Mouse (Mus musculus): ENCODE results near the gene Ccdc120. TPM values are rescaled to one million over a fixed set of nuclear protein-coding genes. Genes with fewer than 3 reads are reported as not detected.
"Not testable (repeated sequence)": the region's sequence is repeated elsewhere in the genome, so short reads cannot be mapped to it uniquely, and the experiment has no call there.

The Ccdc120 gene
- polyA plus RNA-seq, 1 experiment from 2014 or later, result 14.1 TPM

DNA sequence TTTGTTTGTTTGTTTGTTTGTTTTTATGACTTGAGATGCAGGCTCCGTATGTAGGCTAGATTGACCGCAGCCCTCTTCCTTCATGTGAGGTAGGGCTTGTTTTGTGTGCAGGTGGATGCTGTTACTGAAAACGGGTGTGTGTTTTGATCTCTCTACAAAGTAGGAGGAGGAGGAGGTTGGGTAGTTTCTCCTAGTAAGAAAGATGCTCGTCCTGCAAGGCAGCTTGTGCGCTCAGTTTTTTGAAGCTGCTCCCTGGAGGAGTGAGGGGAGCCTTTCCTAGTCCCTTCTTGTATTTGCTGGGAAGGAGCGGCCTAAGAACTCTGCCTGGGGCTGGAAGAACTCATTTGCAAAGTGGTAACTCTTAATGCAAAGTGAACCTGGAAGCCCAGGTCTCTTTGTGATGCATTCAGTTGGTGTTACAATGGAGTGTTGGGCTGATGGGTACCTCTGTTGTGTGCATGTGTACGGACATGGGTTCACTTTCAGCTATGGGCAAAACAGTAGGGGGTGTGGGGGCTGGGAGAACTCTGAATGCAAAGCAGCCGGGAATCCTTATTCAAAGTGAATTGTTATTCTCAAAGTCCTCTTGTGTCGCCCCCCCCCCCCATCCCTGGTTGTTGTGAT lies 14.1 kb upstream of the Ccdc120 start:
- Histone ChIP-seq H3K36me3 (ENCODE audit: control insufficient read depth, insufficient read depth, low read length) (peaks cover 19% of the 10 kb centered on the region), H3K27ac (ENCODE audit: low read depth) (0 out of 2 replicates have a peak overlapping the region, but pooled peaks have one; percentile 33), H3K27me3 (replicated peaks; ENCODE audit: control insufficient read depth, insufficient read depth, low read length) (no peaks in the 10 kb centered on the region), H3K4me3 (ENCODE audit: low read depth, low read length) (peak overlapping the region; percentile 62; the same call in 1 of the 2 replicates), H3K4me2 (ENCODE audit: low read length) (peak overlapping the region; percentile 55), H3K4me1 (replicated peaks; ENCODE audit: control insufficient read depth, insufficient read depth, low read length) (no peaks in the 10 kb centered on the region), H3K9ac (ENCODE audit: low read length) (no peak overlapping the region), H3K9me3 (ENCODE audit: control insufficient read depth, low read length) (no peaks in the 10 kb centered on the region)
- WGBS, result 22% methylated on average over 9 of the region's 9 CpGs
- no peak for DNase-seq (ENCODE audit: low spot score)
- no peak for ATAC-seq (replicated peaks; ENCODE audit: low FRiP score, low TSS enrichment, low read depth)

GRCm38 (mm10) chrX:7763631-7764393 lies 13.1 kb upstream of the Ccdc120 start:
- Histone ChIP-seq H3K4me1 (replicated peaks; ENCODE audit: control insufficient read depth, insufficient read depth, low read length) (no peaks in the 10 kb centered on the region), H3K9me3 (ENCODE audit: control insufficient read depth, low read length) (no peaks in the 10 kb centered on the region), H3K27me3 (replicated peaks; ENCODE audit: control insufficient read depth, insufficient read depth, low read length) (no peaks in the 10 kb centered on the region), H3K4me3 (ENCODE audit: low read depth, low read length) (peak overlapping the region; percentile 62), H3K36me3 (ENCODE audit: control insufficient read depth, insufficient read depth, low read length) (peaks cover 14% of the 10 kb centered on the region), H3K4me2 (ENCODE audit: low read length) (peak overlapping the region; percentile 55), H3K9ac (ENCODE audit: low read length) (peak overlapping the region; percentile 55), H3K27ac (ENCODE audit: low read depth) (peak overlapping the region; percentile 69)
- DNase-seq (ENCODE audit: low spot score), result peak; percentile 64
- WGBS, result 13% methylated on average over 22 of the region's 22 CpGs
- ATAC-seq (replicated peaks; ENCODE audit: low FRiP score, low TSS enrichment, low read depth), result no peak

- Histone ChIP-seq H3K9ac (ENCODE audit: low read length) (peak overlapping the region; percentile 55), H3K4me1 (replicated peaks; ENCODE audit: control insufficient read depth, insufficient read depth, low read length) (no peaks in the 10 kb centered on the region), H3K36me3 (ENCODE audit: control insufficient read depth, insufficient read depth, low read length) (peaks cover 12% of the 10 kb centered on the region), H3K9me3 (ENCODE audit: control insufficient read depth, low read length) (no peaks in the 10 kb centered on the region), H3K4me2 (ENCODE audit: low read length) (peak overlapping the region; percentile 55), H3K4me3 (ENCODE audit: low read depth, low read length) (peak overlapping the region; percentile 62), H3K27me3 (replicated peaks; ENCODE audit: control insufficient read depth, insufficient read depth, low read length) (no peaks in the 10 kb centered on the region), H3K27ac (ENCODE audit: low read depth) (peak overlapping the region; percentile 69)
- DNase-seq (ENCODE audit: low spot score), result no peak
- peak; percentile 21 for ATAC-seq (replicated peaks; ENCODE audit: low FRiP score, low TSS enrichment, low read depth)
- 10% methylated on average over 19 of the region's 21 CpGs for WGBS
Measured at GRCm38 (mm10) chrX:7762921-7763197, 12.2 kb upstream of the Ccdc120 start.

DNA sequence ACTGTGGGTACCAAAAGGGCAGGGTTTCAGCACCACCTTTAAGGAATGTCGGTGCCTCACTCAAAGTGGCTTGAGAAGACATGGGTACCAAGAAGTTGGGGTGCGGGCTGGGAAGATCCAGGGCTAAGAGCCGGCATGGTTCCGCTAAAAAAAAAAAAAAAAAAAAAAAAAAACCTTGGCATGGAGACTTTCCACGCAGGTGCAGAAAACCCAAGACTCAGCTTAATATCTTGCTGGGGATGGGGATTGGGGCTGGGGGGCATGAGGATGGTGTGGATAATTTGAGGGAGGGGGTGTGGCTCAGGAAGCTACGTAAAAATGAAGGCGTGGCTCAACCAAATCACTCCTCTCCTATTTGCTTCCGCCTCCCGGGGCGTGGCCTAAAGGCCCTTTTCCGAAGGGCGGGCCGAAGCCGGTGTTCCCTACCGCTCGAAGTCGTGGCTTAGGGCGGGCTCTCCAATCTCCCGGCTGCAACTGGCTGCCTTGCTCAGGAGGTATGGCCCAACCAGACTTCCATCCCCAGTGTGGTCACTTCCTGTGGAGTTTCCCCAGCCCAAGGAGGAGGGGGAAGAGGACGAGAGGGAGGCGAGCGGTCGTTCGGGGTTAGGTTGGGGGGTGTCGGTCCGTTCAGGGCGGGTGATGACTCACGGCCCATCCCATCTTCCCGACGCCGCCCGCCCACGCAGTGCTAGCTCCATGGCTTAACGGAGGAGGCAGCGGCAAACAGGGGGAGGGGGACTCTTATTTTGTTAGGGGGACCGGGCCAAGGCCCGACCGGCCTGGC lies 11.6 kb upstream of the Ccdc120 start, which contains the start of gene Tfe3:
Gene Tfe3 (plus strand): TSS at position 424 of the 784 bp plus-strand sequence.
- Histone ChIP-seq H3K27me3 (replicated peaks; ENCODE audit: control insufficient read depth, insufficient read depth, low read length) (no peaks in the 10 kb centered on the region), H3K27ac (ENCODE audit: low read depth) (peak within 1 kb of the TSS; percentile 69), H3K4me2 (ENCODE audit: low read length) (peak within 1 kb of the TSS; percentile 55), H3K4me3 (ENCODE audit: low read depth, low read length) (peak within 1 kb of the TSS; percentile 62), H3K36me3 (ENCODE audit: control insufficient read depth, insufficient read depth, low read length) (peaks cover 7% of the 10 kb centered on the region), H3K9me3 (ENCODE audit: control insufficient read depth, low read length) (no peaks in the 10 kb centered on the region), H3K9ac (ENCODE audit: low read length) (peak within 1 kb of the TSS; percentile 55), H3K4me1 (replicated peaks; ENCODE audit: control insufficient read depth, insufficient read depth, low read length) (no peaks in the 10 kb centered on the region)
- peak; percentile 96 for ATAC-seq (replicated peaks; ENCODE audit: low FRiP score, low TSS enrichment, low read depth)
- WGBS, result 20% methylated on average over 30 of the region's 38 CpGs
- peak; percentile 74 for DNase-seq (ENCODE audit: low spot score)

DNA sequence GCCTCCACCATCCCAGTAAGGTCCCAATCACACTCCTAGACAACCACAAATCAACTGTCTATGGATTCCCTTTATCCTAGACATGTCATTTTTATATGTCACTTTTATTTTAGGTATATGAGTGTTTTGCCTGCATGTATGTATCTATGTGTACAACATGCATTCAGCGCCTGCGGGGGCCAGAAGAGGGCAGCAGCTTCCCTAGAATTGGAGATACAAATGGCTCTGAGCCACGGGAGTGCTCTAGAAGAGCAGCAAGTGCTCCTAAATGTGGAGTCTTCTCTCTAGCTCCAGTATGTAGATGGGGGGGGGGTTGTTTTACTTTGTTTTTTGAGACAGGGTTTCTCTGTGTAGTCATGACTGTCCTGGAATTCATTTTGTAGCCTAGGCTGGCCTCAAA lies 2.9 kb upstream of the Ccdc120 start:
- 15% methylated on average over 3 of the region's 3 CpGs for WGBS
- not testable (repeated sequence) for DNase-seq (ENCODE audit: low spot score); ATAC-seq (replicated peaks; ENCODE audit: low FRiP score, low TSS enrichment, low read depth)

DNA sequence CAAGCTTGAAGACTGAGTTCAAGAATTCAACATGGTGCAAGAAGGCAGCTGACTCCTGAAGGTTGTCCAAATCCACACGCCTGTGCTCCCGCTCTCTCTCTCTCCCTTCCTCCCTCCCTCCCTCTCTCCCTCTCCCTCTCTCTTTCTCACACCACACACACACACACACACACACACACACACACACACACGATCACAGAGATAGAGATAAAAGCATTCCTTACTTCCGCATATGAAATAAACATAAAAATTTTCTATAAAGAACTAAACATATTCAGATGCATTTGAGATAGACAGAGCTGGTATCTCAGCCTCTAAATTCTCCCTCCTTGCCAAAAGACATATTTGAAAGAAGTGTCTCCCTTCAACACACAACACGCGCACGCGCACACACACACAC lies 5.3 kb downstream of the Ccdc120 start:
- Histone ChIP-seq H3K4me3 (ENCODE audit: low read depth, low read length) (no peak overlapping the region), H3K36me3 (ENCODE audit: control insufficient read depth, insufficient read depth, low read length) (no peaks in the 10 kb centered on the region), H3K9me3 (ENCODE audit: control insufficient read depth, low read length) (no peaks in the 10 kb centered on the region), H3K27me3 (replicated peaks; ENCODE audit: control insufficient read depth, insufficient read depth, low read length) (no peaks in the 10 kb centered on the region), H3K4me2 (ENCODE audit: low read length) (no peak overlapping the region), H3K4me1 (replicated peaks; ENCODE audit: control insufficient read depth, insufficient read depth, low read length) (no peaks in the 10 kb centered on the region), H3K9ac (ENCODE audit: low read length) (no peak overlapping the region), H3K27ac (ENCODE audit: low read depth) (no peak overlapping the region)
- no peak for ATAC-seq (replicated peaks; ENCODE audit: low FRiP score, low TSS enrichment, low read depth)
- WGBS, result 84% methylated on average over 8 of the region's 8 CpGs
- DNase-seq (ENCODE audit: low spot score), result no peak

More for the DNA sequence above, 2.9 kb upstream of the Ccdc120 start:
- not testable (repeated sequence) for H3K27me3 ChIP-seq (replicated peaks; ENCODE audit: control insufficient read depth, insufficient read depth, low read length); H3K36me3 ChIP-seq (ENCODE audit: control insufficient read depth, insufficient read depth, low read length); H3K27ac ChIP-seq (ENCODE audit: low read depth); H3K9me3 ChIP-seq (ENCODE audit: control insufficient read depth, low read length); H3K4me1 ChIP-seq (replicated peaks; ENCODE audit: control insufficient read depth, insufficient read depth, low read length); H3K4me2 ChIP-seq (ENCODE audit: low read length); H3K4me3 ChIP-seq (ENCODE audit: low read depth, low read length); H3K9ac ChIP-seq (ENCODE audit: low read length)

DNA sequence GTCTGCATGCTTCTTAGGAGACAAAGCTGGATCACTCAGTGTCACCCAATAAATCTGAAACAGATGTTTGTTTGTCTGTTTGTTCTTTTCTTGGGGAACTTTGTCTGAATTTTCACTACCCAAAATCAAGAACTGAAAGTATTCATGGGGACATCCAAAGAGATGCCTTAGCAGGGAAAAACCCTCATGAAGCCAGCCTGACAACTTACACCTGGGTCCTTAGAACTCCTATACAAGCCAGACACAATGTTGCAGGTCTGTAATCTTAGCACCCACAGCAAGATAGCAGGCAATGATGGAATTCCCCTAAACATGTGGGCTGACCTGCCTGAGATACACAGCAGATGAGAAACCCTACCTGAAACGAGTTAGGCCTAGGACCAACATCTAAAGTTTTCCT lies 5.8 kb downstream of the Ccdc120 start:
- no peak overlapping the region for H3K4me3 ChIP-seq (ENCODE audit: low read depth, low read length)
- no peaks in the 10 kb centered on the region for H3K27me3 ChIP-seq (replicated peaks; ENCODE audit: control insufficient read depth, insufficient read depth, low read length)
- H3K27ac ChIP-seq (ENCODE audit: low read depth), result no peak overlapping the region
- ATAC-seq (replicated peaks; ENCODE audit: low FRiP score, low TSS enrichment, low read depth) (no peak), DNase-seq (ENCODE audit: low spot score) (no peak)
- H3K4me1 ChIP-seq (replicated peaks; ENCODE audit: control insufficient read depth, insufficient read depth, low read length), result no peaks in the 10 kb centered on the region
- H3K36me3 ChIP-seq (ENCODE audit: control insufficient read depth, insufficient read depth, low read length), result no peaks in the 10 kb centered on the region
- H3K9ac ChIP-seq (ENCODE audit: low read length), result no peak overlapping the region
- WGBS, result 47% methylated on average over 1 of the region's 1 CpGs
- no peaks in the 10 kb centered on the region for H3K9me3 ChIP-seq (ENCODE audit: control insufficient read depth, low read length)
- no peak overlapping the region for H3K4me2 ChIP-seq (ENCODE audit: low read length)

- no peak overlapping the region for H3K4me2 ChIP-seq (ENCODE audit: low read length)
- no peak overlapping the region for H3K9ac ChIP-seq (ENCODE audit: low read length)
- no peak for DNase-seq (ENCODE audit: low spot score)
- H3K27me3 ChIP-seq (replicated peaks; ENCODE audit: control insufficient read depth, insufficient read depth, low read length), result no peaks in the 10 kb centered on the region
- ATAC-seq (replicated peaks; ENCODE audit: low FRiP score, low TSS enrichment, low read depth), result no peak
- H3K4me1 ChIP-seq (replicated peaks; ENCODE audit: control insufficient read depth, insufficient read depth, low read length), result no peaks in the 10 kb centered on the region
- H3K36me3 ChIP-seq (ENCODE audit: control insufficient read depth, insufficient read depth, low read length), result no peaks in the 10 kb centered on the region
- 56% methylated on average over 5 of the region's 5 CpGs for WGBS
- no peak overlapping the region for H3K27ac ChIP-seq (ENCODE audit: low read depth)
- H3K4me3 ChIP-seq (ENCODE audit: low read depth, low read length), result no peak overlapping the region
- no peaks in the 10 kb centered on the region for H3K9me3 ChIP-seq (ENCODE audit: control insufficient read depth, low read length)
Measured at GRCm38 (mm10) chrX:7743470-7743869, 7.2 kb downstream of the Ccdc120 start.

Measured in intestine, embryonic 14.5 days (tissue).